Mouse (Mus musculus) neural tube, embryonic 11.5 days (tissue): Measurements from ENCODE around the gene Fezf2. TPM values are rescaled to one million over a fixed set of nuclear protein-coding genes. Genes with fewer than 3 reads are reported as not detected.

Source experiments
- ATAC-seq: fragments of 200-750 bp; cut with Nextera tagmentation; 2 replicates; pipeline ENCODE4 v1.8.0; 2017; ENCODE audit warnings: moderate number of reproducible peaks, mild to moderate bottlenecking, moderate TSS enrichment, moderate library complexity; ENCODE audit not compliant: insufficient read depth, low FRiP score, low TSS enrichment
- DNase-seq: peaks from one replicate; pipeline ENCODE4 v3.0.0-alpha.2; 2015; ENCODE audit warnings: low spot score
- H3K27ac ChIP-seq: fragments of 300-500 bp; sonication (generic); 2 replicates; pipeline ENCODE4 v1.5.1; 2014; ENCODE audit warnings: low read depth, mild to moderate bottlenecking, low read length
- H3K27me3 ChIP-seq: fragments of 300-500 bp; sonication (generic); 2 replicates; pipeline ENCODE4 v1.6.1; 2014; ENCODE audit warnings: mild to moderate bottlenecking, low read length, mixed read lengths; ENCODE audit not compliant: control insufficient read depth, insufficient read depth
- H3K36me3 ChIP-seq: fragments of 300-500 bp; sonication (generic); 2 replicates; pipeline ENCODE4 v1.6.1; 2014; ENCODE audit warnings: mild to moderate bottlenecking, low read length, moderate library complexity, mixed read lengths; ENCODE audit not compliant: control insufficient read depth, insufficient read depth
- H3K4me1 ChIP-seq: fragments of 300-500 bp; sonication (generic); 2 replicates; pipeline ENCODE4 v1.6.1; 2014; ENCODE audit warnings: low read length, mixed read lengths; ENCODE audit not compliant: control insufficient read depth, insufficient read depth
- H3K4me2 ChIP-seq: fragments of 300-500 bp; sonication (generic); 2 replicates; pipeline ENCODE4 v1.6.1; 2014; ENCODE audit warnings: low read depth, mild to moderate bottlenecking, moderate library complexity
- H3K4me3 ChIP-seq: fragments of 300-500 bp; sonication (generic); 2 replicates; pipeline ENCODE4 v1.5.1; 2014; ENCODE audit warnings: low read depth, low read length
- H3K9ac ChIP-seq: fragments of 300-500 bp; sonication (generic); 2 replicates; pipeline ENCODE4 v1.6.1; 2014; ENCODE audit warnings: mild to moderate bottlenecking, low read length
- H3K9me3 ChIP-seq: fragments of 300-500 bp; sonication (generic); 2 replicates; pipeline ENCODE4 v1.6.1; 2016; ENCODE audit warnings: low read length; ENCODE audit not compliant: control insufficient read depth
- WGBS: fragments of 180-500 bp; shearing (Covaris S2); extraction: QIAGEN DNeasy Blood & Tissue Kit; methylation state at CpG from one replicate; pipeline ENCODE4 v1.1.7; 2014; 5-methylcytosine and 5-hydroxymethylcytosine counted together
- polyA plus RNA-seq: library from polyadenylated mRNA; unstranded; fragments of >200 nt; fragmentation: Nextera tagmentation; extraction: Ambion mirVana; gene quantifications from 2 replicates; pipeline ENCODE4 v1.2.1, GENCODE M21; 2014

The Fezf2 gene
- polyA plus RNA-seq, 1 experiment from 2014 or later: not detected

GRCm38 (mm10) chr14:12338811-12339565 is 9.0 kb downstream of the Fezf2 start:
- Histone ChIP-seq H3K4me3 (no peak overlapping the region), H3K9ac (no peak overlapping the region), H3K27ac (no peak overlapping the region), H3K36me3 (no peaks in the 10 kb centered on the region), H3K9me3 (no peaks in the 10 kb centered on the region), H3K4me2 (no peak overlapping the region), H3K27me3 (peaks cover 92% of the 10 kb centered on the region), H3K4me1 (no peaks in the 10 kb centered on the region)
- no peak for ATAC-seq
- under 1% methylated on average over 10 of the region's 10 CpGs for WGBS
- no peak for DNase-seq

- peaks cover 84% of the 10 kb centered on the region for H3K27me3 ChIP-seq
- no peak overlapping the region for H3K27ac ChIP-seq
- no peaks in the 10 kb centered on the region for H3K36me3 ChIP-seq
- H3K9me3 ChIP-seq: no peaks in the 10 kb centered on the region
- ATAC-seq: peak; percentile 25; the same call in 1 of the 2 replicates
- no peak overlapping the region for H3K9ac ChIP-seq
- no peak overlapping the region for H3K4me2 ChIP-seq
- no peaks in the 10 kb centered on the region for H3K4me1 ChIP-seq
- under 1% methylated on average over 16 of the region's 16 CpGs for WGBS
- peak; percentile 52 for DNase-seq
- no peak overlapping the region for H3K4me3 ChIP-seq
Observed at GRCm38 (mm10) chr14:12337998-12338809, 9.8 kb downstream of the Fezf2 start.

GRCm38 (mm10) chr14:12337421-12337997 is 10.5 kb downstream of the Fezf2 start:
- H3K4me1 ChIP-seq: no peaks in the 10 kb centered on the region
- H3K4me2 ChIP-seq: no peak overlapping the region
- no peaks in the 10 kb centered on the region for H3K9me3 ChIP-seq
- H3K27ac ChIP-seq: no peak overlapping the region
- DNase-seq (no peak), ATAC-seq (0 out of 2 replicates have a peak, but pooled peaks have one; percentile 2)
- peaks cover 77% of the 10 kb centered on the region for H3K27me3 ChIP-seq
- H3K36me3 ChIP-seq: no peaks in the 10 kb centered on the region
- WGBS: 4% methylated on average over 8 of the region's 8 CpGs
- H3K4me3 ChIP-seq: no peak overlapping the region
- H3K9ac ChIP-seq: no peak overlapping the region

GRCm38 (mm10) chr14:12334925-12335324 is 13.1 kb downstream of the Fezf2 start:
- DNase-seq: no peak
- Histone ChIP-seq H3K9ac (no peak overlapping the region), H3K36me3 (no peaks in the 10 kb centered on the region), H3K27ac (no peak overlapping the region), H3K4me2 (no peak overlapping the region), H3K4me3 (no peak overlapping the region), H3K9me3 (no peaks in the 10 kb centered on the region), H3K4me1 (no peaks in the 10 kb centered on the region), H3K27me3 (peaks cover 51% of the 10 kb centered on the region)
- no peak for ATAC-seq
- 50% methylated on average over 7 of the region's 7 CpGs for WGBS

GRCm38 (mm10) chr14:12333622-12334021 is 14.4 kb downstream of the Fezf2 start:
- Histone ChIP-seq H3K27ac (no peak overlapping the region), H3K4me1 (no peaks in the 10 kb centered on the region), H3K9ac (no peak overlapping the region), H3K36me3 (no peaks in the 10 kb centered on the region), H3K27me3 (peaks cover 39% of the 10 kb centered on the region), H3K9me3 (no peaks in the 10 kb centered on the region), H3K4me2 (no peak overlapping the region), H3K4me3 (no peak overlapping the region)
- no peak for ATAC-seq
- no peak for DNase-seq
- 82% methylated on average over 7 of the region's 7 CpGs for WGBS

GRCm38 (mm10) chr14:12303106-12303505 is 44.9 kb downstream of the Fezf2 start:
- Histone ChIP-seq H3K36me3 (no peaks in the 10 kb centered on the region), H3K4me2 (no peak overlapping the region), H3K9me3 (no peaks in the 10 kb centered on the region), H3K4me3 (no peak overlapping the region), H3K27me3 (no peaks in the 10 kb centered on the region), H3K4me1 (no peaks in the 10 kb centered on the region), H3K27ac (no peak overlapping the region), H3K9ac (no peak overlapping the region)
- DNase-seq: no peak
- no peak for ATAC-seq
- 82% methylated on average over 2 of the region's 2 CpGs for WGBS

- Histone ChIP-seq H3K27ac (no peak overlapping the region), H3K4me2 (no peak overlapping the region), H3K4me1 (no peaks in the 10 kb centered on the region), H3K27me3 (no peaks in the 10 kb centered on the region), H3K4me3 (no peak overlapping the region), H3K9me3 (no peaks in the 10 kb centered on the region), H3K36me3 (no peaks in the 10 kb centered on the region), H3K9ac (no peak overlapping the region)
- ATAC-seq (no peak), DNase-seq (no peak)
- WGBS: 68% methylated on average over 3 of the region's 3 CpGs
Observed at GRCm38 (mm10) chr14:12300677-12301076, 47.3 kb downstream of the Fezf2 start.

GRCm38 (mm10) chr14:12300275-12300674 is 47.7 kb downstream of the Fezf2 start:
- no peaks in the 10 kb centered on the region for H3K4me1 ChIP-seq
- no peaks in the 10 kb centered on the region for H3K27me3 ChIP-seq
- ATAC-seq (no peak), DNase-seq (no peak)
- H3K4me3 ChIP-seq: no peak overlapping the region
- no peak overlapping the region for H3K27ac ChIP-seq
- H3K9ac ChIP-seq: no peak overlapping the region
- 74% methylated on average over 4 of the region's 4 CpGs for WGBS
- no peak overlapping the region for H3K4me2 ChIP-seq
- no peaks in the 10 kb centered on the region for H3K9me3 ChIP-seq
- H3K36me3 ChIP-seq: no peaks in the 10 kb centered on the region
